Mouse (Mus musculus) spleen, adult 2 months (tissue): ENCODE data around the gene Afg3l1.

ENCODE experiments used
- CTCF ChIP-seq: fragments of 200-500 bp; IDR thresholded peaks from 2 replicates; pipeline ENCODE4 v1.5.1; 2011; ENCODE audit warnings: mild to moderate bottlenecking, inconsistent platforms; ENCODE audit not compliant: insufficient read depth, insufficient read length, insufficient replicate concordance; ENCODE audit errors: extremely low read depth
- POLR2A ChIP-seq: fragments of 200-500 bp; IDR thresholded peaks from 2 replicates; pipeline ENCODE4 v1.6.1; 2011; ENCODE audit warnings: low read depth, low read length, inconsistent platforms

DNA sequence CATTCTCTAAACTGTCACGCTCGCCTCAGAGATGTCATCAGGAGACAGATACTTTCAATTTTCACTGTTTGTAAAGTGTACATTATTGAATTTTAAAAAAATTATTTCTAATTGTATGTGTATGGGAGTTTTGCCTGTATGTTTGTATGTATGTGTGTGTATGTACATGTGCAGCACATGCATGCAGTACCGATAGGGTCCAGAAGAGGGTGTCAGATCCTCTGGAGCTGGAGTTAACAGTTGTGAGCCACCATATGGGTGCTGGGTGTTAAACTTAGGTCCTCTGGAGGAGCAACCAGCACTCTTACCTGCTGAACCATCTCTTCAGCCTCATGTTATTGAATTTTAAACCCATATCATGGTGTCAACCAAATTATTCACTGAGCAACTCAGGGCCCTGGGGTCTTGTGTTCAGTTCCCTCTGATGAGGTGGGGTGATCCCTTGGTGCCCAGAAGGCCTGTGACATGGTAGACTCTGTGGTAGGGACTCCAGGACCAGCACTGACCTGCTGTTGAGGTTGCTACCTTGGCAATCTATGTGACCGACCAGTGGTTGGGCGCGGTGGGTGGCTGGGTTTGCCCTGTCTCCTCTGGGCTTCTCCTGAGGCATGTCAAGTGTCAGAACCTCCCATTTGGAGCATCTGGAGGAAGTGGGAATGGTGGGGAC, 26.2 kb downstream of the Afg3l1 start:
- TF ChIP-seq CTCF = no peak
- TF ChIP-seq POLR2A = no peak
